Mouse (Mus musculus) inflammation-experienced regulatory T-cells, adult 6 months (primary cell): ENCODE results near the gene Gm11060. TPM values are rescaled to one million over a fixed set of nuclear protein-coding genes. Genes with fewer than 3 reads are reported as not detected.

Experiments used
- polyA plus RNA-seq, 3 experiments: library from polyadenylated mRNA; unstranded; fragments of 100-300 nt; shearing (Covaris generic); gene quantifications; one replicate each; pipeline ENCODE4 v1.2.1; 2017

The Gm11060 gene
- polyA plus RNA-seq, 3 experiments from 2014 or later, result not detected

Other genes starting within 250 kb of the Gm11060 start
- 1 to 10 TPM in 1 of 3 experiments, under 1 TPM in 2; 0.18 to 1.6 (median 0.46) TPM for gene Prrg4, start 242.1 kb upstream of the Gm11060 start, polyA plus RNA-seq
- gene Ccdc73, start 224.2 kb upstream of the Gm11060 start, polyA plus RNA-seq, result 1 to 10 TPM; 2.8 to 7.2 (median 3.0) TPM
- 100 to 1,000 TPM; 375 to 422 (median 377) TPM for gene Eif3m, start 74.9 kb upstream of the Gm11060 start, polyA plus RNA-seq
- not detected for gene Wt1, start 34.5 kb downstream of the Gm11060 start, polyA plus RNA-seq
- not detected for gene Them7, start 132.3 kb downstream of the Gm11060 start, polyA plus RNA-seq